Mouse (Mus musculus): ENCODE data around the gene Ptprm. TPM values are rescaled to one million over a fixed set of nuclear protein-coding genes. Genes with fewer than 3 reads are reported as not detected.

Ptprm gene
- polyA plus RNA-seq, 1 experiment from 2014 or later = 12.9 TPM

DNA sequence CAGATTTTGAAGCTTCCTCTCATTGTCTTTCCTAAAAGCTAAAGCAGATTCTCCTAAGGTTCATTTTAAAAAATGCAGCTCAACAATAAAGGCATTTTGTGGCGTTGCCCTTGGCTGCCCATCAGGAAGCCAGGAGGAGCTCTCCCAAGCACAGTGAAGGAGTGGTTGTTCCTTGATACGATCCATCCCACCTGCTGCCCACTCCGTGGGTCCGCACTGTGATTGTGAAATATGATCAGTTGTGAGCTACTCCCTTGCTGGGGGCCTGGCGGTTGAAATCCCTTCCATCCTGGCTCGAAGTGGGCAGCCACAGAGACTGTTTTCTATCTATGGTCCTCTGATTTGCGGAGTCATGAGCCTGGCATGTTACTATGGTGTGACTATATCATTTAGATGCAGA, 610.9 kb downstream of the Ptprm start:
- H3K36me3 ChIP-seq = no peaks in the 10 kb centered on the region
- WGBS = 72% methylated on average over 7 of the region's 7 CpGs
- no peak overlapping the region for H3K9ac ChIP-seq
- H3K4me3 ChIP-seq = no peak overlapping the region
- no peaks in the 10 kb centered on the region for H3K27me3 ChIP-seq
- no peaks in the 10 kb centered on the region for H3K9me3 ChIP-seq
- peaks cover 14% of the 10 kb centered on the region for H3K4me1 ChIP-seq (replicated peaks)
- no peak overlapping the region for H3K4me2 ChIP-seq
- H3K27ac ChIP-seq (replicated peaks) = no peak overlapping the region
- no peak for ATAC-seq (ENCODE audit: low read depth)

DNA sequence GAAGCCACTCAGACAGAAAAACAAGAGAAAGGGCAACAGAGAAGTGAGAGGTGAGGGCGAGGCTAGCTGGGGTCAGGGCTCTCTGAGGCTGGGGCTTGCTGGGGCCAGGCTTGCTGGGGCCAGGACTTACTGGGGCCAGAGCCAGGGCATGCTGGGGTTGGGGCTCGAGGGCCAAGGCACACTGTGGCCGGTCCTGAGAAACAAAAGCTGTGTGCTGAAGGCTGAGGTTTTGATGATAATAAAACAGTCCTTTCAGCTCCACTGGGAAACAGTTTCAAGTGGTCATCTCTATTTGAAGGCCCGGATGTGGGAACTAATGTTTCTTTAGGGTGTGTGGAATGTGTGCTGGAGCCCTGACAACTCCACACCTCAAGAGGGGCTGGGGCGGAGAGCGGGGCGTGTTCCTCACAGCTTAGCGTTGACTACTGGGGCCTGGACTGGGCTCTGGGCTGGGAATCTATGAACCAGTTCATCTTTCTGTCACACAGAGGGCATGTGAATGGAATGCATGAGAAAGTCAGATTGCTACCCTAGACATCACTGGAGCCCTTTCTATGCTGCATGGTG, 615.4 kb downstream of the Ptprm start:
- no peaks in the 10 kb centered on the region for H3K36me3 ChIP-seq
- no peaks in the 10 kb centered on the region for H3K9me3 ChIP-seq
- H3K4me3 ChIP-seq = no peak overlapping the region
- no peak for ATAC-seq (ENCODE audit: low read depth)
- WGBS = 67% methylated on average over 8 of the region's 8 CpGs
- H3K27ac ChIP-seq (replicated peaks) = no peak overlapping the region
- H3K4me2 ChIP-seq = no peak overlapping the region
- H3K4me1 ChIP-seq (replicated peaks) = peaks cover 15% of the 10 kb centered on the region
- no peak overlapping the region for H3K9ac ChIP-seq
- no peaks in the 10 kb centered on the region for H3K27me3 ChIP-seq

- no peak overlapping the region for H3K4me2 ChIP-seq
- no peaks in the 10 kb centered on the region for H3K27me3 ChIP-seq
- H3K9ac ChIP-seq = no peak overlapping the region
- WGBS = 82% methylated on average over 6 of the region's 6 CpGs
- no peak overlapping the region for H3K27ac ChIP-seq (replicated peaks)
- no peak for ATAC-seq (ENCODE audit: low read depth)
- no peaks in the 10 kb centered on the region for H3K9me3 ChIP-seq
- H3K4me3 ChIP-seq = no peak overlapping the region
- H3K36me3 ChIP-seq = no peaks in the 10 kb centered on the region
- peaks cover 21% of the 10 kb centered on the region for H3K4me1 ChIP-seq (replicated peaks)
Observed at GRCm38 (mm10) chr17:66738331-66738730, 615.9 kb downstream of the Ptprm start.

DNA sequence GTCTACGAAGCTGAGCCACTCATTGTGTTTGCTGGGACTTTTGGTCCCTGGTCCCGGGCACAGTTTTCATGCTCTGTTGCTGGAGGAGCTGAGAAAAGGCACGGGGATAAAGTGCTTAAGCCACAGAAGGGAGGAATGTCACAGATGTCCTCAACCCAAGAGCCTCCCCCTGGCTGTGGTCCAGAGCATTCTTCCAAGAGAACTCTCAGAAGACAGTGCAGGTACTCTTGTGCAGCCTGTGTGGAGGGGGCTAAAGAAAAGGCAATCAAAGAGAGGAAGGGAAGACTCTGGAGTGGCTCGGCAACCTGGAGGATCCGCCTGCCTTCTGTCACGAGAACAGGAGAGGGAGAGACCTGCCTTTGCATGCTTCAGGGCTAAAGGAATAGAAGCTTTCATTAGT, 617.8 kb downstream of the Ptprm start:
- ATAC-seq (ENCODE audit: low read depth) = no peak
- Histone ChIP-seq H3K4me3 (no peak overlapping the region), H3K27me3 (no peaks in the 10 kb centered on the region), H3K4me2 (no peak overlapping the region), H3K4me1 (replicated peaks) (peaks cover 36% of the 10 kb centered on the region), H3K27ac (replicated peaks) (no peak overlapping the region), H3K36me3 (no peaks in the 10 kb centered on the region), H3K9ac (0 out of 2 replicates have a peak overlapping the region, but pooled peaks have one; percentile 13), H3K9me3 (no peaks in the 10 kb centered on the region)
- WGBS = 62% methylated on average over 6 of the region's 6 CpGs

- Histone ChIP-seq H3K9me3 (no peaks in the 10 kb centered on the region), H3K27me3 (no peaks in the 10 kb centered on the region), H3K36me3 (no peaks in the 10 kb centered on the region), H3K27ac (replicated peaks) (no peak overlapping the region), H3K4me2 (no peak overlapping the region), H3K4me1 (replicated peaks) (peaks cover 36% of the 10 kb centered on the region), H3K9ac (no peak overlapping the region), H3K4me3 (no peak overlapping the region)
- 47% methylated on average over 12 of the region's 12 CpGs for WGBS
- 0 out of 2 replicates have a peak, but pooled peaks have one; percentile 16 for ATAC-seq (ENCODE audit: low read depth)
Observed at GRCm38 (mm10) chr17:66733541-66733940, 620.7 kb downstream of the Ptprm start.

DNA sequence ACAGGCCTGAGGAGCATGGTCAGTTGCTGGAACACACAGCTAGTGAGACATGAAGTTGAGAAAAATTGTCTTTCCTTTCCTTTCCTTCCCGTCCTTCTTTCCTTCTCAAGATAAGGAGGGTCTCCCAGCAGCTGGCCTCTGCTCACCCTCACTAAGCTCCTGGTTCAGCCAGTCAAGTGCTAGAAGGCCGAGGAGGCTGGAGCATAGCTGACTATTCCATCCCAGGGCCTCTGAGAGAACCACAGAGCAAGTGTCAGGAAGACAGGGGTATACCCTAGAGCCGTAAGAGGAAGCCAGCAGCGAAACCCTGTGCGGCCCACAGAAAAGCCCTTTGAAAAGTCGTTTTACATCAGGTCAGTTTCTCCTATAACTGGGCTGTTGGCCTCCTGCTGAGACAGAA, 624.3 kb downstream of the Ptprm start:
- no peak for ATAC-seq (ENCODE audit: low read depth)
- WGBS = 49% methylated on average over 6 of the region's 6 CpGs
- H3K36me3 ChIP-seq = no peaks in the 10 kb centered on the region
- H3K27ac ChIP-seq (replicated peaks) = no peak overlapping the region
- H3K27me3 ChIP-seq = no peaks in the 10 kb centered on the region
- H3K9ac ChIP-seq = no peak overlapping the region
- no peak overlapping the region for H3K4me2 ChIP-seq
- H3K4me1 ChIP-seq (replicated peaks) = peaks cover 35% of the 10 kb centered on the region
- no peak overlapping the region for H3K4me3 ChIP-seq
- H3K9me3 ChIP-seq = no peaks in the 10 kb centered on the region

DNA sequence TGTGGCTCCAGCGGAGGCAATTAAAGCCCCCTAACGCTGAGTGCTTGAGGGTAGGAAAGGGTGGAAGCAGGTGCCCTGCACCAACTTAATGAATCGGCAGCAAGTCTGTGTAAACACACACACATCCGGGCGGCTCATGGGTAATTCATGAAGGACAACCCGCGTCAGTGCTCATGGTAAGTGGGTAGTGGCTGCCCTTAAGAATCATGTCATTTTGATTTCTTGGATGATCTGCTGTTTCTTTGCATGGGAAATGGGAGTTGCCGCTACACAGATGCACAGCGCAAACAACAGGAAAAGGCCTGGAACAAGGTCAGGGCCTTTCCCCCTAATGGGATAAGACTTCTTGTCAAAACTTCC, 633.3 kb downstream of the Ptprm start:
- H3K4me3 ChIP-seq = no peak overlapping the region
- ATAC-seq (ENCODE audit: low read depth) = peak; percentile 83
- H3K27ac ChIP-seq (replicated peaks) = peak overlapping the region; percentile 54; the same call in 1 of the 2 replicates
- H3K27me3 ChIP-seq = no peaks in the 10 kb centered on the region
- WGBS = 38% methylated on average over 9 of the region's 9 CpGs
- no peak overlapping the region for H3K9ac ChIP-seq
- peaks cover 22% of the 10 kb centered on the region for H3K4me1 ChIP-seq (replicated peaks)
- H3K4me2 ChIP-seq = 0 out of 2 replicates have a peak overlapping the region, but pooled peaks have one; percentile 9
- no peaks in the 10 kb centered on the region for H3K9me3 ChIP-seq
- no peaks in the 10 kb centered on the region for H3K36me3 ChIP-seq

DNA sequence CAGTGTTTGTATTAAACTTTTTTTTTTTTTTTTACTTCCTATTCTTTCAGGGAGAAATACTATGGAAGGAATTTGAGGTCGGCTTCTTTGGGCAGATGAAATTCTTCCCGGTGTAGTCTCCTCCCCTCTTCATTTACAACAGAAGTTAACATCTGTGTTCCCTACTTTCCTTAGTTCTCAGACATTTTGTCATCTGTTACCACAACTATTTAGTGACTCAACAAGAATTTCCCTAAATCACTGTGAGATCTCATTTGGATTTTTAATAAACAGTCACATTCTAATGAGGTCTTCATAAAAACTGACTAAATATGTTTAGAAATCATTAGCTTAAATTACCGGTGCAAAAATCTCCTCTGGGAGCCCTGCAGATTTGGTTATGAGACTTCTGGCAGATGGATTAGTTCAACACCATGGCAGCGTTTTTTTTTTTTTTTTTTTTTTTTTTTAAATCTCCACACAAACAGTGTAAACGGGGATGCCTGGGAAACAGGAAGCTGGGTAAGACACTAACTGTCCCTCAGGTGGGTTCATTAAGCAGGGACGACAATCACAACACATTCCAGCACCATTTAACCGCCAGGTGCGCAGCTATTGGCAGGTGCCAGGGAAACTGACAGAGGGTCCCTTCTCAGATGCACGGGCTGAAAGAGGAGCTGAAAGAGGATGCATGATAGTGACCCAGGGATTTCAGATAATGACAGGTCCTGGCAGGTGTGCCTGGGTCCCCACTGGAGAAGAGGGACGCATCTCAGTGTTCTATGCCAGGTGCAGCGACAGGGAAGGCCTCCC, 633.9 kb downstream of the Ptprm start:
- peak; percentile 60; the same call in 1 of the 2 replicates for ATAC-seq (ENCODE audit: low read depth)
- Histone ChIP-seq H3K4me1 (replicated peaks) (peaks cover 16% of the 10 kb centered on the region), H3K36me3 (no peaks in the 10 kb centered on the region), H3K9me3 (no peaks in the 10 kb centered on the region), H3K27me3 (no peaks in the 10 kb centered on the region), H3K9ac (no peak overlapping the region), H3K4me2 (0 out of 2 replicates have a peak overlapping the region, but pooled peaks have one; percentile 9), H3K27ac (replicated peaks) (peak overlapping the region; percentile 54; the same call in 1 of the 2 replicates), H3K4me3 (no peak overlapping the region)
- 41% methylated on average over 11 of the region's 11 CpGs for WGBS

DNA sequence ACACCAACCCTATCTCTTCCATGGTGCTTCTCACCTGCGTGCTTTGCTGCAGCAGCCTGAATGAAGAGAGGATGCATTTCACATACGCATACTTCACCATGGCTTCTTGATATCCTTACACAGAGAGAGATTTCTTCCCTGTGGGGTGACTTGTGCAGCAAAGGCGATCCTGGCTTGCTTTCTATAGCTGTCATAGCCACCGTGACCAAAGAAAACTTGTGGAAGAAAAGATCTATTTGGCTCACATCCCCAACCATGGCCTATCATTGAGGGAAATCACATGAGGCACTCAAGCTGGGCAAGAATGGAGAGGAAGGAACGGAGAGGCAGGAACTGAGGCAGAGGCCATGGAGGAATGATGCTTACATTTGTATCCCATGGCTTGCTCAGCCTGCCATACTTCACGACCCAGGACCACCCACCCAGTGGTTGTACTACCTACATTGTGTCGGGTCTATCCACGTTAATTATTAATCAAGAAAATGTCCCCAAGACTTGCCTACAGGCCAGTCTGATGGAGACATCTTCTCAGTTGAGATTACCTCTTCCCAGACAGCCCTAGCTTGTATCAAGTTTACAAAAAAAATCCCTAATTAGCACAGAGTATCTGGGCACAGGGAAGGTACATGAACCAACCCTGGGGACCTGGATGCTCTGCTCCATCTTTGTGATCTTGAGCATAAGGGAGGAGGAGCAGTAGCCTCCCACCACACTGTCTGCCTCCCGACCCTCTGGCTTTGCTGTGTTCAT, 641.6 kb downstream of the Ptprm start:
- no peak overlapping the region for H3K27ac ChIP-seq (replicated peaks)
- H3K36me3 ChIP-seq = no peaks in the 10 kb centered on the region
- ATAC-seq (ENCODE audit: low read depth) = no peak
- H3K4me3 ChIP-seq = no peak overlapping the region
- 89% methylated on average over 9 of the region's 9 CpGs for WGBS
- no peaks in the 10 kb centered on the region for H3K4me1 ChIP-seq (replicated peaks)
- no peaks in the 10 kb centered on the region for H3K9me3 ChIP-seq
- no peak overlapping the region for H3K4me2 ChIP-seq
- H3K27me3 ChIP-seq = no peaks in the 10 kb centered on the region; the same call in 1 of the 2 replicates
- H3K9ac ChIP-seq = no peak overlapping the region

DNA sequence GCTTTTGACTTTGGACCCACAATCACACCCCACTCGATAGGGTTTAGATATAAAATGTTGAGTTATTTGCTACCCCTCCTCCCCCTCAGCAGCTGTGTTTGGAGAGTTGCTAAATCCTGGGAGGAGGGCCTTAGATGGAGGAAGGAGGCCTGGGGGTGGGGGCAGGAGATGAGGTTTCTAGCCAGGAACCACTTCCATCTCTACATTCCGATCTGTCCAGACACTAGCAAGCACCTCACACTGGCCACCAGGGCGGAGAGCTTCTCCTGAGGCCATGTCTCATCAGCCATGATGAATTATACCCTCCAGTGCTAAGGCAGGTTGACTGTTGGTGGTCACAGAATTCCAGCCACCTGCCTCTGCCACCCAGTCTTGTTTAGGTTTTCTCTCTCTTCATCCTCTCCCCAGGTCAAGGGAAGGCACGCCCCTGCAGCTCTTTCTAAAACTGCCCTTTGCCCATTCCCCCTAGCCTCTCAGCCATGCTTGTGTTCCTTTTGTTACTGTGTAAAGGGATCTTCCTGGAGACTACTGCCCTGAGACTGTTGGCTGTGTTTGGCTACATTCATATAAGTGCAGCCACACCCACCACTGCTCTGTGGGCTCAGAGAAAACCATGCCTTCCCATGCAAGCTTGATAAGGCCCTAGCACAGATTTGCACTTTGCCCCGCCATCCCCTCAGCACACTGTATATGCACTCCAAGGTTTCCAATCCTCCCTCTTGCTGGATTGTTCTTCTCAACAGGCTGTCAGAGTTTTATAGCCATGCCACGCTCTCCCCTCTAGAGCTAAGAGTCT, 642.8 kb downstream of the Ptprm start:
- no peak overlapping the region for H3K9ac ChIP-seq
- ATAC-seq (ENCODE audit: low read depth) = no peak
- 77% methylated on average over 6 of the region's 6 CpGs for WGBS

GRCm38 (mm10) chr17:66710568-66710967, 643.7 kb downstream of the Ptprm start:
- Histone ChIP-seq H3K4me3 (no peak overlapping the region), H3K36me3 (no peaks in the 10 kb centered on the region), H3K27me3 (no peaks in the 10 kb centered on the region; the same call in 1 of the 2 replicates), H3K4me2 (no peak overlapping the region), H3K27ac (replicated peaks) (no peak overlapping the region), H3K9ac (no peak overlapping the region), H3K9me3 (no peaks in the 10 kb centered on the region), H3K4me1 (replicated peaks) (no peaks in the 10 kb centered on the region)
- ATAC-seq (ENCODE audit: low read depth) = no peak
- 53% methylated on average over 4 of the region's 4 CpGs for WGBS

More for the DNA sequence above, 642.8 kb downstream of the Ptprm start:
- no peak overlapping the region for H3K27ac ChIP-seq (replicated peaks)
- H3K4me1 ChIP-seq (replicated peaks) = no peaks in the 10 kb centered on the region
- no peaks in the 10 kb centered on the region for H3K36me3 ChIP-seq
- H3K4me3 ChIP-seq = no peak overlapping the region
- H3K4me2 ChIP-seq = no peak overlapping the region
- H3K9me3 ChIP-seq = no peaks in the 10 kb centered on the region
- H3K27me3 ChIP-seq = no peaks in the 10 kb centered on the region; the same call in 1 of the 2 replicates

Data from neural tube, embryonic 13.5 days (tissue).